ENCODE assay signal across 8 mouse cellular contexts in the genomic region with DNA sequence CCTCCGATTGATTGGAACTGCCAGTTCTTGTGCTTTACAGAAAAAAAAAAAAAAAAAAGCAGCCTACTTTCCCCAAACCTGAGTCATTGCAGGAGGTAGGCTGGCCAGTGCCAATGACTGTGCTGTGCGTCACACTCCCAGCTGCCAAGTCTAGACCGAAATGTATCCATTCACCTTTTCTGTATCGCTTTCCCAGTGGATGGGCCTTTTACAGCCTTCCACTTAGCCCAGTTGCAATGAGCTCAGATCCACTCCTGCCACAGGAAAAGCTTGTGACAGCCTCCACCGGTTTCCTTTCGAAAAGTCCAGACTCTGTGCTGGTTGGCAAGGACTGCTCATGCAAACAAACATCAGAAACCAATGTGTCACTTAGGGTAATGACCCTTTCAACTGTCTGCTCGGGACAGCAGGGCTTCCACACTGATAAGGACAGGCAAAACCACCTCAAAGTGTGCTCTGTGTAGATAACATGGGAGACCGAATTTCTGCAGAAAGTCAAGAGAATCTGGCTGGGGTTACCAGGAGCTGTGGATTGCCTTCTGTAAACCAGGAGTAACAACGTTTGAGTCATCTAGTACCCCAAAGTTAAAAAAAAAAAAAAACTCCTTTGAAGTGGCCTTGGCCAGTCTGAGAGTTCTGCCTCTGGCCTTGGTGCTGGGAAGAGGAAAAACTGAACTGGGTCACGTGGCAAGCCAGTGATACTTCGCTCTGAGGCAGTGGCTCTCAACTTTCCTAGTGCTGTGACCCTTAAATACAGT. TPM values are rescaled to one million over a fixed set of nuclear protein-coding genes. Genes with fewer than 3 reads are reported as not detected.
DNase-seq lines count a peak whose midpoint lies in the region; ATAC-seq and TF ChIP-seq lines count a peak whose summit lies in the region.

No protein-coding gene starts in this region.

- no peak for DNase-seq in heart, adult 18-20 months
- DNase-seq in 416B (ENCODE audit: low read depth), result peak; percentile 99
- peak; percentile 78 for DNase-seq in adrenal gland, postnatal 25 days
- DNase-seq in liver, embryonic 14.5 days (ENCODE audit: low read depth in 3 of 3, low spot score in 3 of 3), result peak; percentile 89 to 94 (median 90)
- DNase-seq in thymus, postnatal 25 days, result no peak
- DNase-seq in T-cell, adult 2 months (ENCODE audit: low spot score), result no peak

- H3K9ac ChIP-seq in heart, embryonic 14.5 days (ENCODE audit: low read length), result no peak overlapping the region
- H3K9ac ChIP-seq in liver, embryonic 14.5 days (replicated peaks), result peak overlapping the region; percentile 80
- H3K9ac ChIP-seq in midbrain, embryonic 15.5 days, result no peak overlapping the region

- no peaks in the 10 kb centered on the region for H3K27me3 ChIP-seq in heart, embryonic 14.5 days (ENCODE audit: control insufficient read depth, insufficient read depth, low read length)
- no peaks in the 10 kb centered on the region for H3K27me3 ChIP-seq in liver, embryonic 14.5 days (ENCODE audit: control insufficient read depth, insufficient read depth, low read length)
- H3K27me3 ChIP-seq in midbrain, embryonic 15.5 days (replicated peaks), result no peaks in the 10 kb centered on the region

- no peak overlapping the region for H3K4me2 ChIP-seq in heart, embryonic 14.5 days (ENCODE audit: low read length)
- peak overlapping the region; percentile 74 for H3K4me2 ChIP-seq in liver, embryonic 14.5 days (ENCODE audit: low read depth)
- no peak overlapping the region for H3K4me2 ChIP-seq in midbrain, embryonic 15.5 days

- no peak overlapping the region for H3K27ac ChIP-seq in heart, embryonic 14.5 days (replicated peaks in 1 of 2; ENCODE audit: control insufficient read depth in 1 of 2, insufficient read depth in 1 of 2, low read depth in 2 of 2, low read length in 2 of 2)
- peak overlapping the region; percentile 100 for H3K27ac ChIP-seq in liver, embryonic 14.5 days
- H3K27ac ChIP-seq in midbrain, embryonic 15.5 days, result no peak overlapping the region

- no peak overlapping the region for H3K4me3 ChIP-seq in heart, embryonic 14.5 days (ENCODE audit: control insufficient read depth in 1 of 2, insufficient read depth in 1 of 2, low read depth in 1 of 2, low read length in 2 of 2)
- peak overlapping the region; percentile 47 to 67 for H3K4me3 ChIP-seq in liver, embryonic 14.5 days (ENCODE audit: insufficient read depth in 1 of 2, low read depth in 2 of 2, low read length in 2 of 2)
- no peak overlapping the region for H3K4me3 ChIP-seq in midbrain, embryonic 15.5 days

- peak; percentile 98 for TF ChIP-seq EP300 in liver, embryonic 14.5 days (IDR thresholded peaks at IDR 0.05; ENCODE audit: low read depth)

- H3K4me1 ChIP-seq in heart, embryonic 14.5 days (ENCODE audit: control insufficient read depth in 2 of 2, insufficient read depth in 2 of 2, low read length in 2 of 2), result peaks cover 0 to 5% of the 10 kb centered on the region in 2 experiments; a peak in 1 of 4 replicates
- peaks cover 28 to 37% of the 10 kb centered on the region in 2 experiments for H3K4me1 ChIP-seq in liver, embryonic 14.5 days (replicated peaks; ENCODE audit: control insufficient read depth in 2 of 2, insufficient read depth in 2 of 2, low read length in 1 of 2)
- no peaks in the 10 kb centered on the region for H3K4me1 ChIP-seq in midbrain, embryonic 15.5 days

- TF ChIP-seq CTCF in liver, embryonic 14.5 days (IDR thresholded peaks at IDR 0.05; ENCODE audit: low read depth), result no peak

- ATAC-seq in heart, embryonic 14.5 days (ENCODE audit: insufficient number of reproducible peaks, insufficient read depth, low FRiP score, low read depth), result 0 out of 2 replicates have a peak, but pooled peaks have one; percentile 41
- peak; percentile 96 for ATAC-seq in liver, embryonic 14.5 days (ENCODE audit: insufficient read depth)
- no peak for ATAC-seq in midbrain, embryonic 15.5 days (replicated peaks)

- WGBS in heart, embryonic 14.5 days, result 32% methylated on average over 11 of the region's 11 CpGs
- 6% methylated on average over 11 of the region's 11 CpGs for WGBS in liver, embryonic 14.5 days (ENCODE audit: insufficient replicate concordance)
- WGBS in midbrain, embryonic 15.5 days, result 88% methylated on average over 11 of the region's 11 CpGs

- H3K36me3 ChIP-seq in heart, embryonic 14.5 days (ENCODE audit: control insufficient read depth, insufficient read depth, low read length), result peaks cover 13% of the 10 kb centered on the region; the same call in 1 of the 2 replicates
- H3K36me3 ChIP-seq in liver, embryonic 14.5 days (replicated peaks; ENCODE audit: control insufficient read depth, insufficient read depth, low read depth), result peaks cover 39% of the 10 kb centered on the region
- peaks cover 39% of the 10 kb centered on the region for H3K36me3 ChIP-seq in midbrain, embryonic 15.5 days (replicated peaks)

- no peaks in the 10 kb centered on the region for H3K9me3 ChIP-seq in heart, embryonic 14.5 days (ENCODE audit: control insufficient read depth, low read length)
- no peaks in the 10 kb centered on the region; the same call in 1 of the 2 replicates for H3K9me3 ChIP-seq in liver, embryonic 14.5 days (ENCODE audit: control insufficient read depth, low read length)
- H3K9me3 ChIP-seq in midbrain, embryonic 15.5 days, result no peaks in the 10 kb centered on the region

RNA-seq across cellular contexts. Expression of gene Dyrk3, which starts 12.0 kb away (rescaled TPM):
- polyA plus RNA-seq in heart, embryonic 14.5 days (2014; fragmentation: Nextera tagmentation; extraction: Ambion mirVana), result 1.5 and 1.7 TPM in 2 replicates
- 1 to 10 TPM in 1 of 2 experiments, under 1 TPM in 1; 0.20 to 1.1 TPM for total RNA-seq in heart, adult 18-20 months (2021)
- total RNA-seq in adrenal gland, postnatal 25 days (2021), result 4.9 and 5.4 TPM in 2 replicates
- polyA plus RNA-seq in liver, embryonic 14.5 days (2012; rRNA removed), result 8.5 and 10.6 TPM in 2 replicates
- polyA plus RNA-seq in liver, embryonic 14.5 days (2014; fragmentation: Nextera tagmentation; extraction: Ambion mirVana), result 14.3 and 14.9 TPM in 2 replicates
- polyA plus RNA-seq in midbrain, embryonic 15.5 days (2015; fragmentation: Nextera tagmentation; extraction: Ambion mirVana), result 15.5 and 17.8 TPM in 2 replicates

RNA-seq across cellular contexts. Expression of gene Eif2d, which starts 26.8 kb away (rescaled TPM):
- polyA plus RNA-seq in heart, embryonic 14.5 days (2014; fragmentation: Nextera tagmentation; extraction: Ambion mirVana), result 49.6 and 50.2 TPM in 2 replicates
- 10 to 100 TPM; 31.4 to 34.1 TPM for total RNA-seq in heart, adult 18-20 months (2021)
- total RNA-seq in adrenal gland, postnatal 25 days (2021), result 46.7 and 48.9 TPM in 2 replicates
- polyA plus RNA-seq in liver, embryonic 14.5 days (2012; rRNA removed), result 15.8 and 19.0 TPM in 2 replicates
- polyA plus RNA-seq in liver, embryonic 14.5 days (2014; fragmentation: Nextera tagmentation; extraction: Ambion mirVana), result 29.2 and 30.1 TPM in 2 replicates
- polyA plus RNA-seq in midbrain, embryonic 15.5 days (2015; fragmentation: Nextera tagmentation; extraction: Ambion mirVana), result 50.7 and 53.6 TPM in 2 replicates

RNA-seq across cellular contexts. Expression of gene Mapkapk2, which starts 28.5 kb away (rescaled TPM):
- polyA plus RNA-seq in heart, embryonic 14.5 days (2014; fragmentation: Nextera tagmentation; extraction: Ambion mirVana), result 59.9 and 96.1 TPM in 2 replicates
- total RNA-seq in heart, adult 18-20 months (2021), result 100 to 1,000 TPM; 311 to 318 TPM
- total RNA-seq in adrenal gland, postnatal 25 days (2021), result 134 and 159 TPM in 2 replicates
- polyA plus RNA-seq in liver, embryonic 14.5 days (2012; rRNA removed), result 10.3 and 12.9 TPM in 2 replicates
- 12.8 and 13.6 TPM in 2 replicates for polyA plus RNA-seq in liver, embryonic 14.5 days (2014; fragmentation: Nextera tagmentation; extraction: Ambion mirVana)
- 17.9 and 22.2 TPM in 2 replicates for polyA plus RNA-seq in midbrain, embryonic 15.5 days (2015; fragmentation: Nextera tagmentation; extraction: Ambion mirVana)

Comparison
In these comparisons a context has a peak if more than half of its experiments do, and no peak if none do; other contexts are left out.
1. H3K4me3 ChIP-seq: peak in liver, embryonic 14.5 days (2 of 2); none in heart, embryonic 14.5 days (0 of 2) and midbrain, embryonic 15.5 days (single experiment).
2. DNase-seq: peak in 416B (single experiment), adrenal gland, postnatal 25 days (single experiment) and liver, embryonic 14.5 days (3 of 3); none in heart, adult 18-20 months (0 of 2), thymus, postnatal 25 days (single experiment) and T-cell, adult 2 months (single experiment).